13 mouse cellular contexts compared by ENCODE assay signal in the genomic region with DNA sequence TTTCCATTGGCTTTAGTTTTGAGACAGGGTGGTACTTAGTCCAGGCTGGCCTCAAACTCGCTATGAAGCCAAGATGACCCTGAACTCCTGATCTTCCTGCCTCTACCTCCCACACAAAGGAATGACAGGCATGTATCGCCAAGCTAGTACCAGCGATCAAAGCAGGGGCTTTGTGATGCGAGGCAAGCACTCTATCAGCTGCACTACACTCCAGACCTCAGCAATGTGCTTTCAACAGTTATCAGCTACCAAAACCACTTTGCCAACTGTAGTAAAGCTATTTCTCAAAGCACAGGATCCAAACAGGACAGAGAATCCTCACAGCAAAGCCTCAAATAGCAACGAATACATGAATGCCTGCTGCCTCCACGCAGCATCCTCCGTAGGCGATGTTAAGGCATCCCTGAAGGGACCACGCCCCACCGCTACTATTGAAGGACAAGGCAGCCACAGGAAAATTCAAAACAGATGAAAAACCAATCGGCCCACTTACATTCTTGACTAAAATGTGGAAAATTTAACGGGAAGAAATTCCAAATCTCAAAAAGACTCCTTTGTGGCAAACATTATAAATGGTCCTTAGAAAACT. TPM values are rescaled to one million over a fixed set of nuclear protein-coding genes. Genes with fewer than 3 reads are reported as not detected.
DNase-seq lines count a peak whose midpoint lies in the region; ATAC-seq lines count a peak whose summit lies in the region.
"Had no signal": no experiment of that assay in that cellular context is flagged by ENCODE, and none has a peak within 500 bp of the region (broad histone marks: within the 10 kb centered on the region; RNA-seq: fewer than 3 reads in every experiment).

No protein-coding gene starts in this region.

- no peak for DNase-seq in embryonic facial prominence, embryonic 10.5 days (ENCODE audit: low spot score)
- DNase-seq in embryonic facial prominence, embryonic 14.5 days (ENCODE audit: low spot score), result peak; percentile 65
- DNase-seq in lung, postnatal 25 days (ENCODE audit: low spot score), result no peak
- no peak for DNase-seq in thymus, postnatal 0 days (ENCODE audit: low spot score)
- DNase-seq: cerebellum, postnatal 25 days; kidney, postnatal 10 days; lung, postnatal 4 days; spleen, adult 18-20 months had no signal

- WGBS in embryonic facial prominence, embryonic 12.5 days, result 59% methylated on average over 12 of the region's 12 CpGs
- 72% methylated on average over 12 of the region's 12 CpGs for WGBS in embryonic facial prominence, embryonic 10.5 days
- 47% methylated on average over 12 of the region's 12 CpGs for WGBS in embryonic facial prominence, embryonic 14.5 days

- no peak overlapping the region for H3K4me3 ChIP-seq in embryonic facial prominence, embryonic 12.5 days
- no peak overlapping the region for H3K4me3 ChIP-seq in embryonic facial prominence, embryonic 10.5 days
- peak overlapping the region; percentile 87 for H3K4me3 ChIP-seq in megakaryocyte, embryonic 14.5 days (replicated peaks)
- H3K4me3 ChIP-seq in embryonic facial prominence, embryonic 14.5 days (ENCODE audit: low read depth, low read length), result no peak overlapping the region

- no peak for ATAC-seq in embryonic facial prominence, embryonic 12.5 days (ENCODE audit: insufficient number of reproducible peaks, insufficient read depth, low FRiP score, low TSS enrichment)
- ATAC-seq in megakaryocyte, adult 5-6 weeks (ENCODE audit: poor library complexity, severe bottlenecking), result no peak
- no peak for ATAC-seq in embryonic facial prominence, embryonic 14.5 days (ENCODE audit: low read depth)
- peak; percentile 92 for ATAC-seq in megakaryocyte progenitor cell, adult 5-6 weeks (replicated peaks; ENCODE audit: poor library complexity)
- ATAC-seq: inflammation-experienced regulatory T-cells, adult 6 months had no signal

- peak overlapping the region; percentile 63 for H3K27ac ChIP-seq in embryonic facial prominence, embryonic 12.5 days
- no peak overlapping the region for H3K27ac ChIP-seq in embryonic facial prominence, embryonic 10.5 days (replicated peaks)
- H3K27ac ChIP-seq in embryonic facial prominence, embryonic 14.5 days (replicated peaks; ENCODE audit: low read depth, low read length), result peak overlapping the region; percentile 59

- H3K4me1 ChIP-seq in embryonic facial prominence, embryonic 12.5 days, result peaks cover 32% of the 10 kb centered on the region
- peaks cover 30% of the 10 kb centered on the region for H3K4me1 ChIP-seq in embryonic facial prominence, embryonic 10.5 days
- peaks cover 99% of the 10 kb centered on the region for H3K4me1 ChIP-seq in megakaryocyte, embryonic 14.5 days
- peaks cover 27% of the 10 kb centered on the region for H3K4me1 ChIP-seq in embryonic facial prominence, embryonic 14.5 days (ENCODE audit: control insufficient read depth, insufficient read depth, low read length)

- H3K9me3 ChIP-seq in embryonic facial prominence, embryonic 12.5 days, result no peaks in the 10 kb centered on the region
- peaks cover 6% of the 10 kb centered on the region; the same call in 1 of the 2 replicates for H3K9me3 ChIP-seq in embryonic facial prominence, embryonic 10.5 days
- no peaks in the 10 kb centered on the region for H3K9me3 ChIP-seq in megakaryocyte, embryonic 14.5 days
- H3K9me3 ChIP-seq in embryonic facial prominence, embryonic 14.5 days (ENCODE audit: control insufficient read depth, low read length), result 0 out of 2 replicates have a peak, but pooled peaks cover 7% of the 10 kb centered on the region

- H3K36me3 ChIP-seq in embryonic facial prominence, embryonic 12.5 days, result no peaks in the 10 kb centered on the region
- no peaks in the 10 kb centered on the region; the same call in 1 of the 2 replicates for H3K36me3 ChIP-seq in embryonic facial prominence, embryonic 10.5 days (replicated peaks)
- peaks cover 74% of the 10 kb centered on the region for H3K36me3 ChIP-seq in megakaryocyte, embryonic 14.5 days (replicated peaks; ENCODE audit: low read length)
- H3K36me3 ChIP-seq in embryonic facial prominence, embryonic 14.5 days (ENCODE audit: control insufficient read depth, insufficient read depth, low read length), result no peaks in the 10 kb centered on the region

- H3K4me2 ChIP-seq in embryonic facial prominence, embryonic 12.5 days (replicated peaks), result no peak overlapping the region
- no peak overlapping the region for H3K4me2 ChIP-seq in embryonic facial prominence, embryonic 14.5 days (ENCODE audit: low read depth, low read length)

- H3K9ac ChIP-seq in embryonic facial prominence, embryonic 12.5 days, result no peak overlapping the region
- H3K9ac ChIP-seq in embryonic facial prominence, embryonic 14.5 days (ENCODE audit: low read depth, low read length), result no peak overlapping the region

- H3K27me3 ChIP-seq in embryonic facial prominence, embryonic 12.5 days, result no peaks in the 10 kb centered on the region
- H3K27me3 ChIP-seq in embryonic facial prominence, embryonic 10.5 days (replicated peaks; ENCODE audit: low read depth, poor library complexity, severe bottlenecking), result no peaks in the 10 kb centered on the region
- no peaks in the 10 kb centered on the region for H3K27me3 ChIP-seq in megakaryocyte, embryonic 14.5 days (replicated peaks)
- H3K27me3 ChIP-seq in embryonic facial prominence, embryonic 14.5 days (replicated peaks; ENCODE audit: control insufficient read depth, insufficient read depth, low read length), result no peaks in the 10 kb centered on the region

RNA-seq across cellular contexts. Expression of gene Fnbp1, which starts 31.8 kb away (rescaled TPM):
- polyA plus RNA-seq in embryonic facial prominence, embryonic 12.5 days (2016; fragmentation: Nextera tagmentation; extraction: Ambion mirVana), result 24.0 and 26.3 TPM in 2 replicates
- polyA plus RNA-seq in embryonic facial prominence, embryonic 10.5 days (2016; fragmentation: Nextera tagmentation; extraction: Ambion mirVana), result 15.7 and 17.0 TPM in 2 replicates
- polyA plus RNA-seq in megakaryocyte, embryonic 14.5 days (2012; ENCODE audit: insufficient read depth, low replicate concordance), result 44.7 and 52.5 TPM in 2 replicates
- 62.0 and 64.1 TPM in 2 replicates for total RNA-seq in megakaryocyte, adult 5-6 weeks (2015)
- total RNA-seq in megakaryocyte, adult 5-6 weeks (2017), result 39.0 and 48.7 TPM in 2 replicates
- 21.7 and 24.9 TPM in 2 replicates for polyA plus RNA-seq in embryonic facial prominence, embryonic 14.5 days (2014; fragmentation: Nextera tagmentation; extraction: Ambion mirVana)
- total RNA-seq in megakaryocyte progenitor cell, adult 5-6 weeks (2015), result 30.7 and 44.8 TPM in 2 replicates
- total RNA-seq in megakaryocyte progenitor cell, adult 5-6 weeks (2017), result 20.9 and 44.7 TPM in 2 replicates
- 45.6 and 59.9 TPM in 2 replicates for polyA plus RNA-seq in thymus, postnatal 0 days (2015; fragmentation: Nextera tagmentation; extraction: Ambion mirVana)

RNA-seq across cellular contexts. Expression of gene Gpr107, which starts 42.1 kb away (rescaled TPM):
- 37.5 and 41.1 TPM in 2 replicates for polyA plus RNA-seq in embryonic facial prominence, embryonic 12.5 days (2016; fragmentation: Nextera tagmentation; extraction: Ambion mirVana)
- polyA plus RNA-seq in embryonic facial prominence, embryonic 10.5 days (2016; fragmentation: Nextera tagmentation; extraction: Ambion mirVana), result 28.7 and 32.4 TPM in 2 replicates
- polyA plus RNA-seq in megakaryocyte, embryonic 14.5 days (2012; ENCODE audit: insufficient read depth, low replicate concordance), result 5.0 and 11.9 TPM in 2 replicates
- total RNA-seq in megakaryocyte, adult 5-6 weeks (2015), result 22.1 and 22.2 TPM in 2 replicates
- total RNA-seq in megakaryocyte, adult 5-6 weeks (2017), result 29.2 and 32.1 TPM in 2 replicates
- polyA plus RNA-seq in embryonic facial prominence, embryonic 14.5 days (2014; fragmentation: Nextera tagmentation; extraction: Ambion mirVana), result 27.4 and 28.6 TPM in 2 replicates
- 9.9 and 12.1 TPM in 2 replicates for total RNA-seq in megakaryocyte progenitor cell, adult 5-6 weeks (2015)
- 13.6 and 15.2 TPM in 2 replicates for total RNA-seq in megakaryocyte progenitor cell, adult 5-6 weeks (2017)
- polyA plus RNA-seq in thymus, postnatal 0 days (2015; fragmentation: Nextera tagmentation; extraction: Ambion mirVana), result 21.7 and 24.1 TPM in 2 replicates
